Mouse (Mus musculus): ENCODE measurements at regions not wholly inside any gene's neighbourhood (a gene's known extent, or its start where the extent isn't known, plus 50 kb on each side); places are given as distances from the start of the nearest gene placed in this dataset.
A peak's percentile ranks its signal among the peaks of the same experiment; 100 is the strongest.

- Histone ChIP-seq H3K27me3 (ENCODE audit: control insufficient read depth in 1 of 2, insufficient read depth in 2 of 2, low read length in 2 of 2) (no peaks in the 10 kb centered on the region), H3K27ac (ENCODE audit: control insufficient read depth, low read depth, low read length) (no peak overlapping the region), H3K9ac (ENCODE audit: control insufficient read depth, low read depth, low read length, poor library complexity, severe bottlenecking) (no peak overlapping the region), H3K4me1 (ENCODE audit: control insufficient read depth in 1 of 2, insufficient read depth in 2 of 2, low read length in 2 of 2) (no peaks in the 10 kb centered on the region), H3K36me3 (ENCODE audit: control insufficient read depth in 1 of 2, insufficient read depth in 2 of 2, low read length in 2 of 2) (no peaks in the 10 kb centered on the region), H3K79me2 (ENCODE audit: control insufficient read depth, insufficient read depth, low read length, poor library complexity) (no peaks in the 10 kb centered on the region), H3K4me3 (ENCODE audit: control insufficient read depth in 1 of 2, insufficient read depth in 1 of 2, low read depth in 2 of 2, low read length in 2 of 2) (no peak overlapping the region), H3K9me3 (replicated peaks; ENCODE audit: insufficient read depth, low read length) (no peaks in the 10 kb centered on the region)
- TF ChIP-seq MAX (IDR thresholded peaks at IDR 0.05; ENCODE audit: low read length) (no peak), RAD21 (IDR thresholded peaks at IDR 0.05; ENCODE audit: low read depth, low read length) (no peak), ZC3H11A (IDR thresholded peaks at IDR 0.05; ENCODE audit: low read depth, low read length) (no peak), TCF12 (IDR thresholded peaks at IDR 0.05; ENCODE audit: low read depth, low read length) (no peak), MEF2A (IDR thresholded peaks at IDR 0.05; ENCODE audit: extremely low read depth, insufficient replicate concordance, low read depth, low read length, poor library complexity, severe bottlenecking) (no peak), KAT2A (conservative IDR thresholded peaks at IDR 0.05; ENCODE audit: low read depth, low read length) (no peak), USF1 (IDR thresholded peaks at IDR 0.05; ENCODE audit: low read depth, low read length) (no peak), ZNF384 (IDR thresholded peaks at IDR 0.05; ENCODE audit: low read depth, low read length) (no peak), ZMIZ1 (IDR thresholded peaks at IDR 0.05; ENCODE audit: low read depth, low read length) (no peak), ZKSCAN1 (IDR thresholded peaks at IDR 0.05; ENCODE audit: low read depth, low read length) (no peak), BHLHE40 (IDR thresholded peaks at IDR 0.05; ENCODE audit: borderline replicate concordance, low read depth, low read length) (no peak), GATA1 (IDR thresholded peaks at IDR 0.05; ENCODE audit: low read depth, low read length) (no peak), MXI1 (IDR thresholded peaks at IDR 0.05; ENCODE audit: low read depth, low read length) (no peak), ETS1 (IDR thresholded peaks at IDR 0.05; ENCODE audit: low read depth, low read length) (no peak), NELFE (IDR thresholded peaks at IDR 0.05; ENCODE audit: low read depth, low read length) (no peak), CHD2 (IDR thresholded peaks at IDR 0.05; ENCODE audit: low read length) (no peak)
- DNase-seq (ENCODE audit: low read depth, low spot score): no peak
Observed at GRCm38 (mm10) chr1:42589442-42589841, 106.1 kb upstream of the Pou3f3 start.

- Histone ChIP-seq H3K9me3 (replicated peaks; ENCODE audit: insufficient read depth, low read length) (no peaks in the 10 kb centered on the region), H3K9ac (ENCODE audit: control insufficient read depth, low read depth, low read length, poor library complexity, severe bottlenecking) (no peak overlapping the region), H3K79me2 (ENCODE audit: control insufficient read depth, insufficient read depth, low read length, poor library complexity) (no peaks in the 10 kb centered on the region), H3K4me3 (ENCODE audit: control insufficient read depth in 1 of 2, insufficient read depth in 1 of 2, low read depth in 2 of 2, low read length in 2 of 2) (no peak overlapping the region), H3K27ac (ENCODE audit: control insufficient read depth, low read depth, low read length) (no peak overlapping the region), H3K27me3 (ENCODE audit: control insufficient read depth in 1 of 2, insufficient read depth in 2 of 2, low read length in 2 of 2) (no peaks in the 10 kb centered on the region), H3K4me1 (ENCODE audit: control insufficient read depth in 1 of 2, insufficient read depth in 2 of 2, low read length in 2 of 2) (no peaks in the 10 kb centered on the region), H3K36me3 (ENCODE audit: control insufficient read depth in 1 of 2, insufficient read depth in 2 of 2, low read length in 2 of 2) (no peaks in the 10 kb centered on the region)
- DNase-seq (ENCODE audit: low read depth, low spot score): peak; percentile 1
- TF ChIP-seq POLR2A (IDR thresholded peaks at IDR 0.05; ENCODE audit: control insufficient read depth in 1 of 2, insufficient read depth in 1 of 2, low read depth in 1 of 2, low read length in 2 of 2, poor library complexity in 1 of 2) (no peak), RCOR1 (IDR thresholded peaks at IDR 0.05; ENCODE audit: low read depth, low read length) (no peak), RAD21 (IDR thresholded peaks at IDR 0.05; ENCODE audit: low read depth, low read length) (no peak), ELF1 (IDR thresholded peaks at IDR 0.05; ENCODE audit: low read depth, low read length) (no peak), MYC (IDR thresholded peaks at IDR 0.05; ENCODE audit: low read depth, low read length) (no peak), TBP (IDR thresholded peaks at IDR 0.05; ENCODE audit: low read depth, low read length) (no peak), SMC3 (IDR thresholded peaks at IDR 0.05; ENCODE audit: low read depth, low read length) (no peak), GATA1 (IDR thresholded peaks at IDR 0.05; ENCODE audit: low read depth, low read length) (no peak), KAT2A (conservative IDR thresholded peaks at IDR 0.05; ENCODE audit: low read depth, low read length) (no peak), ZMIZ1 (IDR thresholded peaks at IDR 0.05; ENCODE audit: low read depth, low read length) (no peak), E2F4 (IDR thresholded peaks at IDR 0.05; ENCODE audit: borderline replicate concordance, low read depth, low read length) (no peak), POLR2AphosphoS2 (IDR thresholded peaks at IDR 0.05; ENCODE audit: low read length) (no peak)
Observed at GRCm38 (mm10) chr1:42591855-42592254, 103.7 kb upstream of the Pou3f3 start.

Data from MEL (cell line).